Mouse (Mus musculus): ENCODE results near the gene Ddx1.

GRCm38 (mm10) chr12:13293421-13293881, 44.4 kb upstream of the Ddx1 start:
- no peak for TF ChIP-seq CTCF (IDR thresholded peaks at IDR 0.05; ENCODE audit: control insufficient read depth, insufficient read depth, insufficient read length)
- no peak for TF ChIP-seq MYOG (IDR thresholded peaks at IDR 0.05; ENCODE audit: control insufficient read depth, extremely low read depth, insufficient read length)
- no peak for TF ChIP-seq FOSL1 (IDR thresholded peaks at IDR 0.05; ENCODE audit: insufficient read depth, low read length, poor library complexity, severe bottlenecking)

All from C2C12 (cell line).